Mouse (Mus musculus): ENCODE measurements around the gene Phactr2. TPM values are rescaled to one million over a fixed set of nuclear protein-coding genes. Genes with fewer than 3 reads are reported as not detected.

Phactr2 gene
- polyA plus RNA-seq, 1 experiment from 2014 or later, result 8.1 TPM

GRCm38 (mm10) chr10:13303271-13304265 is 170.6 kb downstream of the Phactr2 start:
- Histone ChIP-seq H3K27me3 (replicated peaks; ENCODE audit: control insufficient read depth, insufficient read depth, low read length) (no peaks in the 10 kb centered on the region), H3K4me3 (replicated peaks; ENCODE audit: low read length) (no peak overlapping the region), H3K36me3 (ENCODE audit: control insufficient read depth, insufficient read depth) (no peaks in the 10 kb centered on the region), H3K9me3 (ENCODE audit: control insufficient read depth, low read length) (no peaks in the 10 kb centered on the region), H3K9ac (replicated peaks; ENCODE audit: low read depth, low read length) (no peak overlapping the region), H3K4me2 (ENCODE audit: low read length) (no peak overlapping the region), H3K27ac (ENCODE audit: low read length) (peak overlapping the region; percentile 39; the same call in 1 of the 2 replicates), H3K4me1 (replicated peaks; ENCODE audit: control insufficient read depth, insufficient read depth, low read length) (peaks cover 13% of the 10 kb centered on the region)
- WGBS, result 81% methylated on average over 13 of the region's 13 CpGs
- no peak for ATAC-seq

GRCm38 (mm10) chr10:13300601-13301000 is 173.6 kb downstream of the Phactr2 start:
- Histone ChIP-seq H3K9me3 (ENCODE audit: control insufficient read depth, low read length) (no peaks in the 10 kb centered on the region), H3K27me3 (replicated peaks; ENCODE audit: control insufficient read depth, insufficient read depth, low read length) (no peaks in the 10 kb centered on the region), H3K9ac (replicated peaks; ENCODE audit: low read depth, low read length) (no peak overlapping the region), H3K36me3 (ENCODE audit: control insufficient read depth, insufficient read depth) (no peaks in the 10 kb centered on the region), H3K4me1 (replicated peaks; ENCODE audit: control insufficient read depth, insufficient read depth, low read length) (peaks cover 13% of the 10 kb centered on the region), H3K27ac (ENCODE audit: low read length) (no peak overlapping the region), H3K4me3 (replicated peaks; ENCODE audit: low read length) (no peak overlapping the region), H3K4me2 (ENCODE audit: low read length) (no peak overlapping the region)
- WGBS, result 88% methylated on average over 6 of the region's 6 CpGs
- no peak for ATAC-seq

- H3K27me3 ChIP-seq (replicated peaks; ENCODE audit: control insufficient read depth, insufficient read depth, low read length), result no peaks in the 10 kb centered on the region
- no peak overlapping the region for H3K4me2 ChIP-seq (ENCODE audit: low read length)
- H3K4me1 ChIP-seq (replicated peaks; ENCODE audit: control insufficient read depth, insufficient read depth, low read length), result peaks cover 10% of the 10 kb centered on the region
- no peak overlapping the region for H3K4me3 ChIP-seq (replicated peaks; ENCODE audit: low read length)
- H3K9me3 ChIP-seq (ENCODE audit: control insufficient read depth, low read length), result no peaks in the 10 kb centered on the region
- H3K27ac ChIP-seq (ENCODE audit: low read length), result no peak overlapping the region
- no peak for ATAC-seq
- no peak overlapping the region for H3K9ac ChIP-seq (replicated peaks; ENCODE audit: low read depth, low read length)
- H3K36me3 ChIP-seq (ENCODE audit: control insufficient read depth, insufficient read depth), result no peaks in the 10 kb centered on the region
- WGBS, result 84% methylated on average over 6 of the region's 6 CpGs
Observed at GRCm38 (mm10) chr10:13300196-13300595, 174.0 kb downstream of the Phactr2 start.

GRCm38 (mm10) chr10:13294886-13295285 is 179.3 kb downstream of the Phactr2 start:
- Histone ChIP-seq H3K27me3 (replicated peaks; ENCODE audit: control insufficient read depth, insufficient read depth, low read length) (no peaks in the 10 kb centered on the region), H3K36me3 (ENCODE audit: control insufficient read depth, insufficient read depth) (no peaks in the 10 kb centered on the region), H3K9me3 (ENCODE audit: control insufficient read depth, low read length) (no peaks in the 10 kb centered on the region), H3K9ac (replicated peaks; ENCODE audit: low read depth, low read length) (no peak overlapping the region), H3K4me3 (replicated peaks; ENCODE audit: low read length) (no peak overlapping the region), H3K27ac (ENCODE audit: low read length) (no peak overlapping the region), H3K4me1 (replicated peaks; ENCODE audit: control insufficient read depth, insufficient read depth, low read length) (no peaks in the 10 kb centered on the region), H3K4me2 (ENCODE audit: low read length) (no peak overlapping the region)
- WGBS, result 95% methylated on average over 2 of the region's 2 CpGs
- no peak for ATAC-seq

GRCm38 (mm10) chr10:13292026-13292425 is 182.2 kb downstream of the Phactr2 start:
- 50% methylated on average over 2 of the region's 2 CpGs for whole genome bisulfite sequencing

GRCm38 (mm10) chr10:13289252-13289961 is 184.8 kb downstream of the Phactr2 start:
- no peaks in the 10 kb centered on the region for H3K9me3 ChIP-seq (ENCODE audit: control insufficient read depth, low read length)
- H3K36me3 ChIP-seq (ENCODE audit: control insufficient read depth, insufficient read depth), result no peaks in the 10 kb centered on the region
- no peaks in the 10 kb centered on the region for H3K4me1 ChIP-seq (replicated peaks; ENCODE audit: control insufficient read depth, insufficient read depth, low read length)
- H3K9ac ChIP-seq (replicated peaks; ENCODE audit: low read depth, low read length), result no peak overlapping the region
- no peak overlapping the region for H3K4me3 ChIP-seq (replicated peaks; ENCODE audit: low read length)
- no peak overlapping the region for H3K4me2 ChIP-seq (ENCODE audit: low read length)
- ATAC-seq, result peak; percentile 38; the same call in 1 of the 2 replicates
- 81% methylated on average over 8 of the region's 8 CpGs for WGBS
- no peak overlapping the region for H3K27ac ChIP-seq (ENCODE audit: low read length)
- H3K27me3 ChIP-seq (replicated peaks; ENCODE audit: control insufficient read depth, insufficient read depth, low read length), result no peaks in the 10 kb centered on the region

More at GRCm38 (mm10) chr10:13292026-13292425, 182.2 kb downstream of the Phactr2 start:
- H3K4me3 ChIP-seq (replicated peaks; ENCODE audit: low read length), result no peak overlapping the region
- no peaks in the 10 kb centered on the region for H3K9me3 ChIP-seq (ENCODE audit: control insufficient read depth, low read length)
- ATAC-seq, result no peak
- no peaks in the 10 kb centered on the region for H3K27me3 ChIP-seq (replicated peaks; ENCODE audit: control insufficient read depth, insufficient read depth, low read length)
- H3K36me3 ChIP-seq (ENCODE audit: control insufficient read depth, insufficient read depth), result no peaks in the 10 kb centered on the region
- no peak overlapping the region for H3K27ac ChIP-seq (ENCODE audit: low read length)
- H3K4me1 ChIP-seq (replicated peaks; ENCODE audit: control insufficient read depth, insufficient read depth, low read length), result no peaks in the 10 kb centered on the region
- H3K4me2 ChIP-seq (ENCODE audit: low read length), result no peak overlapping the region
- no peak overlapping the region for H3K9ac ChIP-seq (replicated peaks; ENCODE audit: low read depth, low read length)

GRCm38 (mm10) chr10:13288296-13288695 is 185.9 kb downstream of the Phactr2 start:
- H3K27me3 ChIP-seq (replicated peaks; ENCODE audit: control insufficient read depth, insufficient read depth, low read length), result no peaks in the 10 kb centered on the region
- no peaks in the 10 kb centered on the region for H3K9me3 ChIP-seq (ENCODE audit: control insufficient read depth, low read length)
- no peak for ATAC-seq
- no peak overlapping the region for H3K4me3 ChIP-seq (replicated peaks; ENCODE audit: low read length)
- H3K27ac ChIP-seq (ENCODE audit: low read length), result no peak overlapping the region
- H3K36me3 ChIP-seq (ENCODE audit: control insufficient read depth, insufficient read depth), result no peaks in the 10 kb centered on the region
- 97% methylated on average over 5 of the region's 5 CpGs for WGBS
- no peaks in the 10 kb centered on the region for H3K4me1 ChIP-seq (replicated peaks; ENCODE audit: control insufficient read depth, insufficient read depth, low read length)
- H3K4me2 ChIP-seq (ENCODE audit: low read length), result no peak overlapping the region
- H3K9ac ChIP-seq (replicated peaks; ENCODE audit: low read depth, low read length), result no peak overlapping the region

- H3K9me3 ChIP-seq (ENCODE audit: control insufficient read depth, low read length), result no peaks in the 10 kb centered on the region
- no peak for ATAC-seq
- H3K4me2 ChIP-seq (ENCODE audit: low read length), result no peak overlapping the region
- H3K36me3 ChIP-seq (ENCODE audit: control insufficient read depth, insufficient read depth), result no peaks in the 10 kb centered on the region
- H3K4me1 ChIP-seq (replicated peaks; ENCODE audit: control insufficient read depth, insufficient read depth, low read length), result no peaks in the 10 kb centered on the region
- H3K27me3 ChIP-seq (replicated peaks; ENCODE audit: control insufficient read depth, insufficient read depth, low read length), result no peaks in the 10 kb centered on the region
- no peak overlapping the region for H3K9ac ChIP-seq (replicated peaks; ENCODE audit: low read depth, low read length)
- H3K27ac ChIP-seq (ENCODE audit: low read length), result no peak overlapping the region
- WGBS, result 80% methylated on average over 4 of the region's 4 CpGs
- no peak overlapping the region for H3K4me3 ChIP-seq (replicated peaks; ENCODE audit: low read length)
Observed at GRCm38 (mm10) chr10:13283441-13283840, 190.8 kb downstream of the Phactr2 start.

GRCm38 (mm10) chr10:13280298-13280853 is 193.8 kb downstream of the Phactr2 start:
- H3K4me1 ChIP-seq (replicated peaks; ENCODE audit: control insufficient read depth, insufficient read depth, low read length), result no peaks in the 10 kb centered on the region
- H3K27me3 ChIP-seq (replicated peaks; ENCODE audit: control insufficient read depth, insufficient read depth, low read length), result no peaks in the 10 kb centered on the region
- no peaks in the 10 kb centered on the region for H3K36me3 ChIP-seq (ENCODE audit: control insufficient read depth, insufficient read depth)
- 90% methylated on average over 6 of the region's 6 CpGs for WGBS
- no peak overlapping the region for H3K4me3 ChIP-seq (replicated peaks; ENCODE audit: low read length)
- no peak overlapping the region for H3K27ac ChIP-seq (ENCODE audit: low read length)
- no peak overlapping the region for H3K9ac ChIP-seq (replicated peaks; ENCODE audit: low read depth, low read length)
- H3K4me2 ChIP-seq (ENCODE audit: low read length), result no peak overlapping the region
- no peaks in the 10 kb centered on the region for H3K9me3 ChIP-seq (ENCODE audit: control insufficient read depth, low read length)
- no peak for ATAC-seq
